Mouse (Mus musculus) liver, postnatal 0 days (tissue): Measurements from ENCODE around the gene Nip7.

Experiments
- CTCF ChIP-seq: sonication (generic); IDR thresholded peaks from 2 replicates; pipeline ENCODE4 v1.5.1; 2016; ENCODE audit warnings: antibody characterized with exemption, low read depth
- EP300 ChIP-seq: IDR thresholded peaks from 2 replicates; pipeline ENCODE4 v1.6.1; 2016; ENCODE audit warnings: antibody characterized with exemption, low read depth, mild to moderate bottlenecking

- TF ChIP-seq CTCF, result no peak
- no peak for TF ChIP-seq EP300
Observed at GRCm38 (mm10) chr8:107007795-107008194, 48.9 kb upstream of the Nip7 start.
